ENCODE assay signal across 26 mouse cellular contexts in the genomic region with DNA sequence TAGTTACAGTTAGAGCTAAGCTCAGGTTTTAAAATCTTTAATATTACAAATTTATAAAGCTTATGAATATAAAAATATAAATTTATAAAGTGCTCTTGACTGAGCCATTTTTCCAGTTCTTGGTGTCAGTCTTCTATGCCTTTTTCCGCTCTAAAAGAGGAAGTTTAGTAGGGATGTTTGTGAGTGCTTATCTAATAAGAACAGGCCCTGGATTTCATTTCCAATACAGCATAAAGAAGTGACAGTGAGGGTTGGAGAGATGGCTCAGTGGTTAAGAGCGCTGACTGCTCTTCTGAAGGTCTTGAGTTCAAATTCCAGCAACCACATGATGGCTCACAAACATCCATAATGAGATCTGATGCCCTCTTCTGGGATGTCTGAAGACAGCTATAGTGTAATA. TPM values are rescaled to one million over a fixed set of nuclear protein-coding genes. Genes with fewer than 3 reads are reported as not detected.
"Had no signal": no experiment of that assay in that cellular context is flagged by ENCODE, and none has a peak within 500 bp of the region (broad histone marks: within the 10 kb centered on the region; RNA-seq: fewer than 3 reads in every experiment).

No protein-coding gene starts in this region.

- H3K27me3 ChIP-seq: lung, embryonic 15.5 days; midbrain, embryonic 12.5 days; neural tube, embryonic 13.5 days; neural tube, embryonic 15.5 days; stomach, embryonic 15.5 days had no signal

- DNase-seq: lung, adult 2 months; lung, postnatal 14 days; lung, postnatal 36 days; midbrain, embryonic 14.5 days; retina, postnatal 1 day; right cerebral cortex, adult 18-20 months; right cerebral cortex, postnatal 25 days; thymus, adult 2 months; thymus, postnatal 25 days; thymus, postnatal 4 days had no signal

- H3K4me1 ChIP-seq: lung, embryonic 15.5 days; midbrain, embryonic 10.5 days; midbrain, embryonic 12.5 days; neural tube, embryonic 13.5 days; neural tube, embryonic 15.5 days; stomach, embryonic 15.5 days had no signal

- H3K4me2 ChIP-seq: lung, embryonic 15.5 days; midbrain, embryonic 12.5 days; neural tube, embryonic 13.5 days; neural tube, embryonic 15.5 days; stomach, embryonic 15.5 days had no signal

- H3K9ac ChIP-seq: lung, embryonic 15.5 days; midbrain, embryonic 12.5 days; neural tube, embryonic 13.5 days; neural tube, embryonic 15.5 days; stomach, embryonic 15.5 days had no signal

- H3K4me3 ChIP-seq: lung, embryonic 15.5 days; midbrain, embryonic 10.5 days; midbrain, embryonic 12.5 days; myocyte; neural tube, embryonic 13.5 days; neural tube, embryonic 15.5 days; stomach, embryonic 15.5 days had no signal

- H3K27ac ChIP-seq: lung, embryonic 15.5 days; macrophage; midbrain, embryonic 10.5 days; midbrain, embryonic 12.5 days; neural tube, embryonic 13.5 days; neural tube, embryonic 15.5 days; stomach, postnatal 0 days had no signal

- ATAC-seq: midbrain, embryonic 16.5 days had no signal

- H3K9me3 ChIP-seq: lung, embryonic 15.5 days; midbrain, embryonic 10.5 days; midbrain, embryonic 12.5 days; neural tube, embryonic 13.5 days; neural tube, embryonic 15.5 days; stomach, embryonic 15.5 days had no signal

RNA-seq across cellular contexts. Expression of a gene that starts 40.1 kb away (rescaled TPM):
- total RNA-seq: megakaryocyte, adult 5-6 weeks had no signal
- polyA plus RNA-seq: macrophage; spleen, adult 2 months had no signal

RNA-seq across cellular contexts. Expression of a gene that starts 56.9 kb away (rescaled TPM):
- total RNA-seq: megakaryocyte, adult 5-6 weeks; megakaryocyte-erythroid progenitor cell, adult 5-6 weeks had no signal
- polyA plus RNA-seq: liver, embryonic 16.5 days; lung, adult 2 months; lung, embryonic 15.5 days; lung, postnatal 0 days; macrophage; midbrain, embryonic 10.5 days; midbrain, embryonic 12.5 days; midbrain, embryonic 14.5 days; midbrain, embryonic 16.5 days; myocyte; neural tube, embryonic 11.5 days; neural tube, embryonic 13.5 days; neural tube, embryonic 15.5 days; spleen, adult 2 months; stomach, embryonic 15.5 days; stomach, postnatal 0 days; thymus, adult 2 months had no signal
